Mouse (Mus musculus): ENCODE data around the gene Chp1. TPM values are rescaled to one million over a fixed set of nuclear protein-coding genes. Genes with fewer than 3 reads are reported as not detected.

Gene Chp1
- 13.0 and 17.3 TPM in 2 replicates for polyA plus RNA-seq (2012)

GRCm38 (mm10) chr2:119547522-119548370 is at the start of gene Chp1, which contains the start of gene Exd1:
Gene Chp1, plus strand, starts transcription at chr2:119547697.
Gene Exd1, minus strand, starts transcription at chr2:119547627.
- TF ChIP-seq GATA1 (IDR thresholded peaks at IDR 0.05; ENCODE audit: low read length), result no peak

DNA sequence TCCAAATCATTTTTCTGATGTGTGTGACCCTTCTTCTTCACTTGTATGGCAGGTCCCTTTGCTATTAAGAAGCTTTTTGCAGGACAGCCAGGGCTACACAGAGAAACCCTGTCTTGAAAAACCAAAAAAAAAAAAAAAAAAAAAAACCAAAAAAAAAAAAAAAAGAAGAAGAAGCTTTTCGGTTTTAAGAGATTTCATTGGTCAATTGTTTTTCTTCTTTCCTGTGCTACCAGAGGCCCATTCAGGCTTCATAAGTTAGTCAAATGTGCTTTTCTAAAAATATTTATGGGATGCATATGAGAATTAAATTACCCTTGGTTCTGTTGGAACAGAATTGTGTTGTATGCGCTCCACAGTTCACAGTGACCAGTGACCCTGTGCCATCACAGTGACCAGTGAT is 48.6 kb upstream of the Chp1 start:
- TF ChIP-seq GATA1 (IDR thresholded peaks at IDR 0.05; ENCODE audit: low read length), result no peak

GRCm38 (mm10) chr2:119500965-119501652 is 46.4 kb upstream of the Chp1 start:
- TF ChIP-seq GATA1 (IDR thresholded peaks at IDR 0.05; ENCODE audit: low read length), result no peak

DNA sequence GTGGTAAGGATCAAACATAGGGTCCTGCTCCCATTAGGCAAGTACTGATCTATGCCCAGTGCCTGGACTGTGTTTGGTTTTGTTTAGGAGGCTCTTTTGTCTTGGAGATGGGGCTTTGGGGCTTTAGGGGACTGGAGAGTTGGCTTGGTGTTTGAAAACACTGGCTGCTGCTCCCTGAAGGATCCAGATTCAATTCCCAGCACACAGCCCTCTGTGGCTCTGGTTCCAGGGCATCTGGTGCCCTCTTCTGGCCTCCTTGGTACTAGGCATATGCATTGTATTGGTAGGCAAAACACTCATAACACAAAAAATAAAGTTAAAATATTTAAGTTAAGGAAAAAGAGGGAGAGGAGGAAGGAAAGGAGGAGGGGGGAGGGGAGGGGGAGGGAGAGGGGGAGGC is 40.4 kb upstream of the Chp1 start:
- no peak for TF ChIP-seq GATA1 (IDR thresholded peaks at IDR 0.05; ENCODE audit: low read length)

GRCm38 (mm10) chr2:119510856-119511255 is 36.6 kb upstream of the Chp1 start:
- no peak for TF ChIP-seq GATA1 (IDR thresholded peaks at IDR 0.05; ENCODE audit: low read length)

GRCm38 (mm10) chr2:119512292-119512691 is 35.2 kb upstream of the Chp1 start:
- TF ChIP-seq GATA1 (IDR thresholded peaks at IDR 0.05; ENCODE audit: low read length), result no peak

DNA sequence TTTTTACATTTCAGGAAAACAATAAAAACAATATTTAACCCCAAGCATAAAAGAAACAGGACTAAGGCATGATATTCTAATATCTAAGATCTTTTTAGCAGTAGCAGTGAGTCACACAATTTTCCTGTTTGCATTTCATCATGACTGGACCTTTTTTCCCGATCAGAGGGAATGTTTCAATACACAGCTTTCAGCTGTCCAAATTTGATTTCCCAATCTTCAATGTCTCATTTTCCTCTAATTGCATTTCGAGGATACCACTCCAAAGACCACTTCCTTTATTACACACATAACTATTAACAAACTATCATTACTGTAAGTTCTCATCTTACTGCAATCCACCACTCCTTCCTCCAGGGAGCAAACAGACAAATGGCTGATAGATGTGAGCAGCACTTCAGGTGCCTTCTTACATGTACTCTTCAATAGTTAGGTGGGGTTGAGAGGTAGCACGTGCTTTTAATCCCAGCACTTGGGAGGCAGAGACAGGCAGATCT is 33.4 kb upstream of the Chp1 start:
- TF ChIP-seq GATA1 (IDR thresholded peaks at IDR 0.05; ENCODE audit: low read length), result no peak

DNA sequence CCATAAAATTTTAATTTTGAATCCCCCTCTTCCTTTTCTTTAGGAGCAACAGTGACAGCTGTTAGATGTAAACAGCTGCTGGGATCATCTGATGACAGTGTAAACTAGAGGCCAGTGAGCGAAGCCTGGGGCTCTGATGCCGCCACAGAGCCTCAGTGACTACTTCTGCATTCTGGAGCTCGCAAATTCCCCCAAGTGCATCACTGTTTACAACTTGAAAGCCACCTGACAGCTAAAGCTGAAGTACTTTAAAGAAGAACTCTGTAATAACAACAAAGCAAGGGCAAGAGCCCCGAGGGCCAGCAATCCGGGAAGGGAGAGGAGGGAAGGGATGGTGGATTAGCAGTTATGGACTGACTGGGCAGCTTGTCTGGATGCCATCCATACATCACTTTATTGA is 30.7 kb upstream of the Chp1 start:
- no peak for TF ChIP-seq GATA1 (IDR thresholded peaks at IDR 0.05; ENCODE audit: low read length)

DNA sequence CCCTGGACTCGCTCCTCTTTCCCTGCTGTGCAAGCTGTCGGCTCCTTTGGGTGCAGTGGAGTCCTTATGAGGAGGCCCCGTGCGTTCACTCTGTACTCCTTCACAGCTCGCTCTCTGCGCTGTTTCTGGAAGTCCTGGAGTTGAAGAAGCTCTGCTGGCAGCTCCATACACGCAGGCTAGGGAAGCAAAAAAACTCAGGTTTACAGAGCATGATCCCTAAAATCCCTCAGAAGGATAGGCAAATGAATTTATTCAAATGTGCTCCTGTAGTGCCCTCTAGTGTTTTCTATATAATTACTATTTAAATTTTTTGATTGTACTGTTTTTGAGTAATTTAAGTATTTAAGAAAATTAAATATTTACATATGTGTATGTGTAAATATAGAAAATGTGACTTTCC is 26.9 kb upstream of the Chp1 start:
- no peak for TF ChIP-seq GATA1 (IDR thresholded peaks at IDR 0.05; ENCODE audit: low read length)

- no peak for TF ChIP-seq GATA1 (IDR thresholded peaks at IDR 0.05; ENCODE audit: low read length)
These were observed 23.7 kb upstream of the Chp1 start for GRCm38 (mm10) chr2:119523836-119524235.

GRCm38 (mm10) chr2:119525422-119525821 is 22.1 kb upstream of the Chp1 start:
- no peak for TF ChIP-seq GATA1 (IDR thresholded peaks at IDR 0.05; ENCODE audit: low read length)

GRCm38 (mm10) chr2:119538802-119539201 is 8.7 kb upstream of the Chp1 start:
- no peak for TF ChIP-seq GATA1 (IDR thresholded peaks at IDR 0.05; ENCODE audit: low read length)

DNA sequence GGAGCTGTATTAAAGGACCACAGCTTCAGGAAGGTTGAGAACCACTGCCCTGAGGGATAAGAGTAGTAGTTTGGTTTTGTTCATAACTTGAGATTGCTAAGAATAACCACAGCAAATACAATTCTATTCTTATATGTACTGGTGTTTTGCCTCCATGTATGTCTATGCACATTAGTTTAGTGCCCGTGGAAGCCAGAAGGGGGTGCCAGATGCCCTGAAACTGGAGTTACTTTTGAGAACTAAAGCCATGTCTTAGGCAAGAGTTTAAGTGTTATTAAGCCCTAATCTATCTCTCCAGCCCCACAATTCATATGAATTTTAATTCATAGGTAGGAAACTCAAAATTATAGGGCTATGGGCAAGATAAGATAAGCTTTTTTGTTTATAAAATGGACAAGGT is 5.4 kb upstream of the Chp1 start:
- TF ChIP-seq GATA1 (IDR thresholded peaks at IDR 0.05; ENCODE audit: low read length), result no peak

DNA sequence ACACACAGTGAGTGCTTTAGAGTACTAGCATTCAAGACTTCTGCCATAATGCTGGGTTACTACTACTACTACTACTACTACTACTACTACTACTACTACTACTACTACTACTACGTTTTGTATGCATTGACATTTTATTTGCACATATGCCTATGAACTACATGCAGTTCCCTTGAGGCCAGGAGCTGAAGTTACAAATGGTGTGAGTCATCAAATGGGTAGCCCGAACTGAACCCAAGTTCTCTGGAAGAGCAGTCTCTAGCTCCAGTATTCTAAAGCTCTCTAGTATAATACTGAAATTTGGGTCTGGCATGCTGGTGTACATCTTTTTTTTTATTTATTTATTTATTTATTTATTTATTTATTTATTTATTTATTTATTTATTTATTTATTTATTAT is 3.8 kb upstream of the Chp1 start:
- no peak for TF ChIP-seq GATA1 (IDR thresholded peaks at IDR 0.05; ENCODE audit: low read length)

DNA sequence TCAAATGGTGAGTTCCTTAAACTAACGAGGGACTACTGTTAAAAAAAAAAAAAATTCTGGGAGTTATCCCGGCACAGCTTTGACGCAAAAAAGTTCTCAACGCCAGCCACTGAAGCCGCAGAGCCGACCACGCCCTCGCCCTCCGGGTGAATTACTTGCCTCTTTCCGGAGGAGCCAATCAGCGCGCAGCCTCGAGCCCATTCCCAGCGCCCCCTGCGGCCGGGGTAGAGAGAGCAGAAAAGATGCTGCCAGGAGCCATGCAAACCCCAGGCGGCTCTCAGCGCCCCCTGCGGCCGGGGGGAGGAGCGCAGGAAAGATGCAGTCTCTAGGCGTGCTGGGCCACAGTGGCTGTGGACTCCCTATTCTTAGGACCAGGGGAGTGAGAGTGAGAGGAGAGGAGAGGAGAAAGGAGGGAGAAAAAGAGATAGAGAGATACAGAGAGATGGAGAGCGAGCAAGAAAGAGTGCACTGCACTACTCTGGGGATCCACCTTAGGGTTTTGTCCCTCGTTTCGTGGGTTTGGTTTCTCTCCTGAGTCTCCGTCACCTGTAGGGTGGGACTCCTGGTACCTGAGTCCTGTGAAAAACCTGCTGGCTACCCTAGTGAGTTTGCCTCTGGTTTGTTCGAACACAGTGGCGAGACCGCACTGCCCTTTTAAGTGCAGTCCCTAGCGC is 512 bp upstream of the Chp1 start:
- no peak for TF ChIP-seq GATA1 (IDR thresholded peaks at IDR 0.05; ENCODE audit: low read length)

- no peak for TF ChIP-seq GATA1 (IDR thresholded peaks at IDR 0.05; ENCODE audit: low read length)
These were observed 819 bp downstream of the Chp1 start for GRCm38 (mm10) chr2:119548371-119548660.
